Mouse (Mus musculus) ES-E14 (cell line): Measurements from ENCODE around the gene Fndc3b.

Source experiments
- CHD2 ChIP-seq: IDR thresholded peaks from 2 replicates; pipeline ENCODE4 v1.6.1; 2014; ENCODE audit warnings: mild to moderate bottlenecking, low read depth, low read length, inconsistent platforms
- MAFK ChIP-seq: IDR thresholded peaks from 2 replicates; pipeline ENCODE4 v1.6.1; 2014; ENCODE audit warnings: mild to moderate bottlenecking, low read depth, low read length, inconsistent platforms; ENCODE audit not compliant: insufficient read depth
- ZNF384 ChIP-seq: IDR thresholded peaks from 2 replicates; pipeline ENCODE4 v1.6.1; 2012; ENCODE audit warnings: low read depth, low read length, inconsistent platforms

GRCm38 (mm10) chr3:27491367-27491766 is 219.7 kb downstream of the Fndc3b start:
- TF ChIP-seq MAFK (no peak), ZNF384 (no peak), CHD2 (no peak)
